19 mouse cellular contexts compared by ENCODE assay signal in the genomic region with DNA sequence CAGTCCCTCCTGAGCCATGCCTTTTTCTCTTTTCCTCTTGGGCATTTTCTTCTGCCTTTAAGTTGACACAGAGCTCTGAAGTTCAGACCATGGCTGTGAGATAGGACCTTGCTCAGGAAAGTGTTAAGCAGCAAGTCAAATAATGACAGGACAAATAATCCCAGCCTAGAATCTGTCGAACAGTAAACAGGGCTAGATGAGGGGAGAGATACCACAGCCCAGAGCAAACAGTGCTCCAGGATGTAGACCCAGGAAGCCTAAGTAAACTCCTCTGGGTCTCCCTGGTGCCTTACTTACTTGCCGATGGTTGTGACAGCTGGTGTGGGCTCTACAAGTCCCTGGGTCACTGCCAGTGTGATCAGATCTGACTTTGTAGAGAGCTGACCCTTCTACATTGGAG. TPM values are rescaled to one million over a fixed set of nuclear protein-coding genes. Genes with fewer than 3 reads are reported as not detected.
"Had no signal": no experiment of that assay in that cellular context is flagged by ENCODE, and none has a peak within 500 bp of the region (broad histone marks: within the 10 kb centered on the region; RNA-seq: fewer than 3 reads in every experiment).

No protein-coding gene starts in this region.

- ATAC-seq: inflammation-experienced regulatory T-cells, adult 6 months; midbrain, embryonic 16.5 days had no signal

- DNase-seq: kidney, adult 8-10 months; kidney, postnatal 36 days; layer of hippocampus, adult 9-11 months; layer of hippocampus, postnatal 36 days; liver, embryonic 13.5 days; lung, embryonic 14.5 days; lung, postnatal 10 days; lung, postnatal 4 days; retina, postnatal 1 day; right cerebral cortex, postnatal 14 days; thymus, postnatal 4 days had no signal

- H3K9ac ChIP-seq: limb, embryonic 15.5 days; liver, embryonic 13.5 days; lung, embryonic 14.5 days; neural tube, embryonic 13.5 days had no signal

- H3K36me3 ChIP-seq: limb, embryonic 15.5 days; liver, embryonic 13.5 days; neural tube, embryonic 13.5 days had no signal

- H3K27ac ChIP-seq: limb, embryonic 15.5 days; liver, embryonic 13.5 days; neural tube, embryonic 13.5 days had no signal

- H3K9me3 ChIP-seq: limb, embryonic 15.5 days; liver, embryonic 13.5 days; neural tube, embryonic 13.5 days had no signal

- H3K4me3 ChIP-seq: limb, embryonic 15.5 days; liver, embryonic 13.5 days; neural tube, embryonic 13.5 days had no signal

- H3K4me2 ChIP-seq: limb, embryonic 15.5 days; liver, embryonic 13.5 days; lung, embryonic 14.5 days; midbrain, embryonic 11.5 days; neural tube, embryonic 13.5 days had no signal

RNA-seq across cellular contexts. Expression of a gene that starts 1.9 kb away (rescaled TPM):
- total RNA-seq: megakaryocyte, adult 5-6 weeks had no signal
- polyA plus RNA-seq: kidney, embryonic 16.5 days; limb, embryonic 11.5 days had no signal
